Mouse (Mus musculus) kidney, adult 2 months (tissue): ENCODE data around the gene Tnfsf8. TPM values are rescaled to one million over a fixed set of nuclear protein-coding genes. Genes with fewer than 3 reads are reported as not detected.

Experiments used
- DNase-seq: peaks from one replicate; pipeline ENCODE4 v3.0.0; 2021
- H3K27ac ChIP-seq: fragments of 200-500 bp; 2 replicates; pipeline ENCODE4 v1.5.1; 2012; ENCODE audit warnings: low read depth, low read length, control low read depth, inconsistent platforms; ENCODE audit not compliant: insufficient read depth
- H3K27me3 ChIP-seq: fragments of 200-500 bp; replicated peaks from 2 replicates; pipeline ENCODE4 v1.6.1; 2012; ENCODE audit warnings: mild to moderate bottlenecking, moderate library complexity, low read length, inconsistent platforms; ENCODE audit not compliant: control insufficient read depth, insufficient read depth
- H3K36me3 ChIP-seq: fragments of 200-500 bp; 2 replicates; pipeline ENCODE4 v1.6.1; 2012; ENCODE audit warnings: mild to moderate bottlenecking, moderate library complexity, low read length, inconsistent platforms; ENCODE audit not compliant: control insufficient read depth, insufficient read depth
- H3K4me1 ChIP-seq: fragments of 200-500 bp; 2 replicates; pipeline ENCODE4 v1.6.1; 2011; ENCODE audit warnings: low read length; ENCODE audit not compliant: control insufficient read depth, insufficient read depth
- H3K4me3 ChIP-seq: fragments of 200-500 bp; 2 replicates; pipeline ENCODE4 v1.5.1; 2011; ENCODE audit warnings: mild to moderate bottlenecking, low read depth, low read length, control low read depth; ENCODE audit not compliant: insufficient read depth
- CTCF ChIP-seq: fragments of 200-500 bp; conservative IDR thresholded peaks from 2 replicates; pipeline ENCODE4 v1.5.1; 2011; ENCODE audit warnings: low read depth, mild to moderate bottlenecking, control low read depth, low read length, moderate library complexity, mixed read lengths; ENCODE audit not compliant: insufficient read depth, insufficient read length
- POLR2A ChIP-seq: fragments of 200-500 bp; IDR thresholded peaks from one replicate; pipeline ENCODE4 v1.6.1; 2011; ENCODE audit warnings: low read depth, low read length, control low read depth
- WGBS: fragments of 180-500 bp; shearing (Covaris S2); methylation state at CpG from one replicate; pipeline ENCODE4 v1.1.7; 2018; 5-methylcytosine and 5-hydroxymethylcytosine counted together
- polyA plus RNA-seq: library from polyadenylated mRNA; depleted of rRNA; stranded (reverse); fragments of >200 nt; gene quantifications from 2 replicates; pipeline ENCODE4 v1.2.3, GENCODE M21; 2012

Tnfsf8 gene
- polyA plus RNA-seq, 1 experiment, result 0.14 TPM

DNA sequence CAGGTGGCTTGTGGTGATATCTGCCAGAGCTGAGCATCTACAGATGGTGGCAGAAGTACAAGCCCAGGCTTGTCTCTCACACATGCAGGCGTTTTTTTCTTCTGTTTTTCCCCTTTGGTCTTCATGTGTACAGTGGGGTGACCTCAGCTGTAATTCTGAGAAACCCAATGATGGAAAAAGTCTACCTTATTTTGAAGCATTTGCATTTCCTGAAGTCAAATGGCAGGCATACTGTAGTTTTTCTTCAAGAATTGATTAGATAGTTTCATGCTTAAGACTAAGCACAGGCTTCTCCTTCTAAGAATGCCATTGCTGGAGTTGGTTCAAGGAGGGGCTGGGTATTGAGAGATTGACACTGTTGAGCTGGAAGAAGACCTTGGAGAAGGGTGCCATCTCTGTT lies 18.9 kb downstream of the Tnfsf8 start:
- Histone ChIP-seq H3K36me3 (no peaks in the 10 kb centered on the region), H3K4me3 (no peak overlapping the region), H3K27me3 (no peaks in the 10 kb centered on the region), H3K4me1 (no peaks in the 10 kb centered on the region), H3K27ac (no peak overlapping the region)
- DNase-seq, result no peak
- 75% methylated on average over 1 of the region's 1 CpGs for WGBS
- no peak for TF ChIP-seq CTCF
- TF ChIP-seq POLR2A, result no peak

DNA sequence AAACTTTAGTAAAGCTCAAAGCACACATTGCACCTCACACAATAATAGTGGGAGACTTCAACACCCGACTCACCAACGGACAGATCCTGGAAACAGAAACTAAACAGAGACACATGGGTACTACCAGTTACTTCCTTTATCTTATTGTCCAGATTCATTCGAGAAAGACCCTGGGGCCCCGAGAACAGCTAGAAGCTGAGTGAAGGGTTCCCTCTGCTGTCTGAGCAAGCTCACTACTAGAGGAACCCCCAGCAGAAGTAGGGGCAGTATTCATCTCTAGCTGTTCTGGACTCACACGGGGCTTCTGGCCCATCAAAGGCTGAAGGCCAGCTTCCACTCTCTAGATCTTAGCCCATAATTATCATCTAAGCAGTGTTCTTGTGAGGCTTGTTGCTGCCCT lies 20.7 kb downstream of the Tnfsf8 start:
- Histone ChIP-seq H3K36me3 (no peaks in the 10 kb centered on the region), H3K27ac (no peak overlapping the region), H3K27me3 (no peaks in the 10 kb centered on the region), H3K4me3 (no peak overlapping the region), H3K4me1 (no peaks in the 10 kb centered on the region)
- WGBS, result 36% methylated on average over 5 of the region's 5 CpGs
- TF ChIP-seq CTCF, result peak; percentile 30; the same call in 1 of the 2 replicates
- no peak for TF ChIP-seq POLR2A
- DNase-seq, result peak; percentile 21

GRCm38 (mm10) chr4:63823136-63823535 lies 38.0 kb downstream of the Tnfsf8 start:
- no peaks in the 10 kb centered on the region for H3K36me3 ChIP-seq
- TF ChIP-seq CTCF, result no peak
- TF ChIP-seq POLR2A, result no peak
- WGBS, result 73% methylated on average over 4 of the region's 4 CpGs
- H3K27me3 ChIP-seq, result no peaks in the 10 kb centered on the region
- H3K4me1 ChIP-seq, result no peaks in the 10 kb centered on the region
- DNase-seq, result no peak
- no peak overlapping the region for H3K27ac ChIP-seq
- H3K4me3 ChIP-seq, result no peak overlapping the region

GRCm38 (mm10) chr4:63817505-63817904 lies 43.6 kb downstream of the Tnfsf8 start:
- DNase-seq, result no peak
- TF ChIP-seq POLR2A (no peak), CTCF (no peak)
- H3K27ac ChIP-seq, result no peak overlapping the region
- no peaks in the 10 kb centered on the region; the same call in 1 of the 2 replicates for H3K27me3 ChIP-seq
- no peak overlapping the region for H3K4me3 ChIP-seq
- no peaks in the 10 kb centered on the region for H3K36me3 ChIP-seq
- no peaks in the 10 kb centered on the region for H3K4me1 ChIP-seq

DNA sequence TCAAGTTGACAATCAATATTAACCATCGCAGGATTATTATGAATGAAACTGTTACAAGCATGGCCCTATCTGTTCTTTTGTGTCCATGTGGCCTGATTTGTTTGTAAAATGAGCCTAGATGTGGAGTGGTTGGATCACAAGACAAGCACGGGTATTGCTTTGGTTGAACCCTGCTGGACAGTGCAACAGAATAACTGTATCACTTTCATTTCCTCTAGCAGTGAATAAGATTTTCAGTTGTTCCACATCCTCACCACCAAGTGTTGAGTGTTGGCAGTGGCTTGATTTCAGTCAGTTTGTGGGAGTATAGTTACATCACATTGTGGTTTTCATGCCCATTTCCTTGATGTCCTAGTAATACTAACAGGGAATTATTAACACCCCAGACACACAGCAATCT lies 45.5 kb downstream of the Tnfsf8 start:
- WGBS, result 78% methylated on average over 2 of the region's 2 CpGs
- TF ChIP-seq POLR2A, result no peak
- TF ChIP-seq CTCF, result no peak
- H3K27me3 ChIP-seq, result no peaks in the 10 kb centered on the region; the same call in 1 of the 2 replicates
- no peaks in the 10 kb centered on the region for H3K4me1 ChIP-seq
- H3K27ac ChIP-seq, result no peak overlapping the region
- DNase-seq, result no peak
- no peaks in the 10 kb centered on the region for H3K36me3 ChIP-seq
- no peak overlapping the region for H3K4me3 ChIP-seq

GRCm38 (mm10) chr4:63798083-63798482 lies 63.1 kb downstream of the Tnfsf8 start:
- Histone ChIP-seq H3K27ac (no peak overlapping the region), H3K4me3 (no peak overlapping the region), H3K4me1 (no peaks in the 10 kb centered on the region), H3K36me3 (no peaks in the 10 kb centered on the region), H3K27me3 (no peaks in the 10 kb centered on the region)
- TF ChIP-seq CTCF (no peak), POLR2A (no peak)
- no peak for DNase-seq
- 72% methylated on average over 1 of the region's 1 CpGs for WGBS

GRCm38 (mm10) chr4:63796527-63796926 lies 64.6 kb downstream of the Tnfsf8 start:
- H3K36me3 ChIP-seq, result no peaks in the 10 kb centered on the region
- no peaks in the 10 kb centered on the region for H3K27me3 ChIP-seq
- no peak overlapping the region for H3K4me3 ChIP-seq
- H3K4me1 ChIP-seq, result no peaks in the 10 kb centered on the region
- no peak for DNase-seq
- H3K27ac ChIP-seq, result no peak overlapping the region
- 83% methylated on average over 1 of the region's 1 CpGs for WGBS
- TF ChIP-seq CTCF (no peak), POLR2A (no peak)

DNA sequence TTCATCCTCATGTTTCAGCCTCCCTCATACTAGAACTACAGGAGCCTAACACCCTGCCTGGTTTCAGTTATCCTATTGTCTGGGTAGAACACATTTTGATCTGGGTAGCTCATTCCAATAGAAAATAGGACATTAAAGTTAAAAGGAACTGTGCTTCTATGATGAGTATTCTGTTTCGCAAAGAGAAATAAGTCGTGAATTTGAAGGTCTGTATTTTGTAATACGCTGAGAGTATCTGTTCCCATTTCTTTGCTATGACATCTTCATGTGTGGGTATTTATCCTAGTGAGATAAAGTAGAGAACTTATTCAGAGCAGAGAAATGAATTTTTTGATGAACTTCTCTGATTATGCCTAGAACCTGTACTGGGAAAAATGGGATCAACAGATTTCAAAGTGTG lies 68.8 kb downstream of the Tnfsf8 start:
- TF ChIP-seq POLR2A (no peak), CTCF (no peak)
- no peaks in the 10 kb centered on the region for H3K4me1 ChIP-seq
- no peak overlapping the region for H3K4me3 ChIP-seq

More for the DNA sequence above, 68.8 kb downstream of the Tnfsf8 start:
- 94% methylated on average over 3 of the region's 3 CpGs for WGBS
- Histone ChIP-seq H3K27me3 (no peaks in the 10 kb centered on the region), H3K36me3 (no peaks in the 10 kb centered on the region), H3K27ac (no peak overlapping the region)
- no peak for DNase-seq
